Mouse (Mus musculus) heart, adult 2 months (tissue): Measurements from ENCODE around the gene Akap6. TPM values are rescaled to one million over a fixed set of nuclear protein-coding genes. Genes with fewer than 3 reads are reported as not detected.
A peak's percentile ranks its signal among the peaks of the same experiment; 100 is the strongest.

ENCODE experiments used
- DNase-seq, 2 experiments: peaks; one replicate each; pipeline ENCODE4 v3.0.0; 2021
- H3K27ac ChIP-seq: fragments of 200-600 bp; 2 replicates; pipeline ENCODE4 v1.8.1; 2022
- H3K27me3 ChIP-seq: fragments of 200-500 bp; 2 replicates; pipeline ENCODE4 v1.6.1; 2012; ENCODE audit warnings: mild to moderate bottlenecking, low read length, inconsistent platforms, mixed read lengths; ENCODE audit not compliant: control insufficient read depth, insufficient read depth
- H3K36me3 ChIP-seq: fragments of 200-500 bp; 2 replicates; pipeline ENCODE4 v1.6.1; 2012; ENCODE audit warnings: low read length, inconsistent platforms; ENCODE audit not compliant: control insufficient read depth, insufficient read depth
- H3K4me1 ChIP-seq: fragments of 200-500 bp; 2 replicates; pipeline ENCODE4 v1.6.1; 2011; ENCODE audit warnings: low read length; ENCODE audit not compliant: control insufficient read depth, insufficient read depth
- H3K4me3 ChIP-seq: fragments of 200-600 bp; 2 replicates; pipeline ENCODE4 v1.8.1; 2022
- H3K79me2 ChIP-seq: fragments of 200-500 bp; replicated peaks from 2 replicates; pipeline ENCODE4 v1.6.1; 2012; ENCODE audit warnings: mild to moderate bottlenecking, inconsistent platforms, low read length, moderate library complexity, mixed read lengths; ENCODE audit not compliant: control insufficient read depth, insufficient read depth
- H3K9ac ChIP-seq: fragments of 200-500 bp; 2 replicates; pipeline ENCODE4 v1.6.1; 2012; ENCODE audit warnings: low read depth, mild to moderate bottlenecking, control low read depth, inconsistent platforms, low read length, mixed read lengths
- CTCF ChIP-seq: fragments of 200-600 bp; IDR thresholded peaks from 2 replicates; pipeline ENCODE4 v1.8.1; 2022; ENCODE audit warnings: antibody characterized with exemption, mild to moderate bottlenecking, moderate library complexity
- EP300 ChIP-seq: fragments of 200-500 bp; IDR thresholded peaks from 2 replicates; pipeline ENCODE4 v1.6.1; 2011; ENCODE audit warnings: low read depth, low read length, control low read depth; ENCODE audit not compliant: insufficient read depth
- POLR2A ChIP-seq: fragments of 200-500 bp; IDR thresholded peaks from 2 replicates; pipeline ENCODE4 v1.6.1; 2011; ENCODE audit warnings: mild to moderate bottlenecking, low read depth, low read length, control low read depth; ENCODE audit not compliant: insufficient read depth
- WGBS: fragments of 180-500 bp; shearing (Covaris S2); methylation state at CpG from one replicate; pipeline ENCODE4 v1.1.7; 2018; 5-methylcytosine and 5-hydroxymethylcytosine counted together
- intact Hi-C: fragments of 180-260 bp; cut with DNase I; formaldehyde crosslinking; loops from one replicate; pipeline ENCODE4 v1.15.1; 2025
- polyA plus RNA-seq: library from polyadenylated mRNA; depleted of rRNA; stranded (reverse); fragments of >200 nt; gene quantifications from 2 replicates; pipeline ENCODE4 v1.2.3, GENCODE M21; 2012
- total RNA-seq, 2 experiments: library from RNA; stranded (reverse); gene quantifications; 2 replicates each; pipeline ENCODE4 v1.2.3; 2021

Akap6 gene
- total and polyA plus RNA-seq, 3 experiments: 14.1 to 100 (median 94.6) TPM

DNA sequence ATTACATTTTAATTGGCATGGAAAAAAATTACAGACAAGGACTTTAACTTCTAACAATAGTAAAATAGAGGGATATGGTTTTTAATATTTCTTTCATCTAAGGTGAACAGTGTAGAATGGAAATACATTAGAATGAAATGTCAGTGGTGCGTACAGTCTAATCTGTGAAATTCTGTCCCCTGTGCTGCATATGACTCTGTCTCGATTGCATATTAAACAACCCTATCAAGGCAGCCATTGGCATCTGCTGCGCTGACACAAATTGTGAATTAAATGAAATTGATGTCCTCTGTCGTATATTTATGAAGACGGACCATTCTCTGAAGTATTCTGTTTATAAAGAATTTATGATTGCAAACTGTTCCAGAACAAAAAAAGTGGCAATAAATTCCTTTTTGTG, 371.7 kb downstream of the Akap6 start:
- no peak overlapping the region for H3K4me3 ChIP-seq
- no peaks in the 10 kb centered on the region for H3K27me3 ChIP-seq
- intact Hi-C loops: no loop called here
- no peak overlapping the region for H3K9ac ChIP-seq
- no peaks in the 10 kb centered on the region for H3K4me1 ChIP-seq
- H3K27ac ChIP-seq: no peak overlapping the region
- H3K36me3 ChIP-seq: no peaks in the 10 kb centered on the region
- DNase-seq: no peak
- TF ChIP-seq CTCF (no peak), POLR2A (no peak), EP300 (no peak)
- 95% methylated on average over 5 of the region's 5 CpGs for WGBS
- H3K79me2 ChIP-seq: no peaks in the 10 kb centered on the region

- no peak overlapping the region for H3K27ac ChIP-seq
- 86% methylated on average over 3 of the region's 3 CpGs for WGBS
- H3K9ac ChIP-seq: no peak overlapping the region
- intact Hi-C loops: no loop called here
- DNase-seq: no peak
- H3K27me3 ChIP-seq: no peaks in the 10 kb centered on the region
- TF ChIP-seq POLR2A (no peak), CTCF (no peak), EP300 (no peak)
- H3K36me3 ChIP-seq: no peaks in the 10 kb centered on the region
- H3K79me2 ChIP-seq: no peaks in the 10 kb centered on the region
- H3K4me3 ChIP-seq: no peak overlapping the region
- no peaks in the 10 kb centered on the region for H3K4me1 ChIP-seq
These were observed 377.6 kb downstream of the Akap6 start for GRCm38 (mm10) chr12:53076595-53077400.

GRCm38 (mm10) chr12:53085789-53086188, 386.6 kb downstream of the Akap6 start:
- WGBS: 58% methylated on average over 3 of the region's 3 CpGs
- H3K36me3 ChIP-seq: no peaks in the 10 kb centered on the region; the same call in 1 of the 2 replicates
- intact Hi-C loops: no loop called here

GRCm38 (mm10) chr12:53112276-53112675, 413.1 kb downstream of the Akap6 start:
- H3K27ac ChIP-seq: no peak overlapping the region
- TF ChIP-seq EP300: no peak
- intact Hi-C loops: no loop called here
- H3K27me3 ChIP-seq: no peaks in the 10 kb centered on the region
- H3K9ac ChIP-seq: no peak overlapping the region
- H3K36me3 ChIP-seq: no peaks in the 10 kb centered on the region
- 92% methylated on average over 10 of the region's 10 CpGs for WGBS
- H3K4me1 ChIP-seq: no peaks in the 10 kb centered on the region
- no peak for DNase-seq
- no peak overlapping the region for H3K4me3 ChIP-seq
- no peaks in the 10 kb centered on the region for H3K79me2 ChIP-seq

More at GRCm38 (mm10) chr12:53085789-53086188, 386.6 kb downstream of the Akap6 start:
- H3K4me3 ChIP-seq: no peak overlapping the region
- H3K27me3 ChIP-seq: no peaks in the 10 kb centered on the region
- no peak for TF ChIP-seq CTCF
- no peak for TF ChIP-seq POLR2A
- no peak for TF ChIP-seq EP300
- no peak for DNase-seq
- H3K9ac ChIP-seq: no peak overlapping the region
- H3K79me2 ChIP-seq: no peaks in the 10 kb centered on the region
- no peak overlapping the region for H3K27ac ChIP-seq
- no peaks in the 10 kb centered on the region for H3K4me1 ChIP-seq

- H3K27ac ChIP-seq: no peak overlapping the region
- intact Hi-C loops: no loop called here
- no peak for DNase-seq
- no peaks in the 10 kb centered on the region; the same call in 1 of the 2 replicates for H3K79me2 ChIP-seq
- H3K9ac ChIP-seq: no peak overlapping the region
- TF ChIP-seq CTCF: no peak
- no peak for TF ChIP-seq POLR2A
- TF ChIP-seq EP300: no peak
- no peaks in the 10 kb centered on the region; the same call in none of the 2 replicates for H3K36me3 ChIP-seq
- no peaks in the 10 kb centered on the region; the same call in 1 of the 2 replicates for H3K4me1 ChIP-seq
- no peaks in the 10 kb centered on the region for H3K27me3 ChIP-seq
- 57% methylated on average over 4 of the region's 4 CpGs for WGBS
- no peak overlapping the region for H3K4me3 ChIP-seq
These were observed 420.2 kb downstream of the Akap6 start for GRCm38 (mm10) chr12:53119352-53119751.

DNA sequence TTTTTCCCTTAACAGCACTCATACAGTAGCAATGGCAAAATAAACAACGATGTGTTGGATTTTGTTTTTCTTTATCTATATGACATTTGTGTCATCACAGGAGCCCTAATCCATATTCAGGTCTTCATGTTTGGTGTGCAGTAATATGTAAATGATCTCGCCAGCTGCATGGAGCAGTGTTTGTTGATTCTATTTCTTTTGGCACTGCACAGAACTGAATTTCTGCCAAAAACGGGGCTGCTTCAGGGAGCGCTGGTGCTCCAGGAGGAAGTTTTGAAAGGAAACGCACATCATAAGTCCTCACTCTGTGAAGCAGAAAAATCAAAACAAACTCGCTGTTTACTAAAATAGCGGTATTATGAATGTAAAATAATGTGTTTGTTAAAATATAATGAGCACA, 424.9 kb downstream of the Akap6 start:
- DNase-seq: peak in 1 of 2 experiments; percentile 29
- no peaks in the 10 kb centered on the region for H3K27me3 ChIP-seq
- no peaks in the 10 kb centered on the region for H3K79me2 ChIP-seq
- WGBS: 27% methylated on average over 7 of the region's 7 CpGs
- TF ChIP-seq POLR2A: no peak
- TF ChIP-seq EP300: no peak
- no peak for TF ChIP-seq CTCF
- no peak overlapping the region for H3K9ac ChIP-seq
- H3K36me3 ChIP-seq: peaks cover 5% of the 10 kb centered on the region
- H3K27ac ChIP-seq: peak overlapping the region; percentile 65
- peaks cover 1% of the 10 kb centered on the region for H3K4me1 ChIP-seq
- H3K4me3 ChIP-seq: peak overlapping the region; percentile 38
- intact Hi-C loops: no loop called here
